Mouse (Mus musculus): ENCODE measurements around the gene Mpz. TPM values are rescaled to one million over a fixed set of nuclear protein-coding genes. Genes with fewer than 3 reads are reported as not detected.
"Not testable (repeated sequence)": the region's sequence is repeated elsewhere in the genome, so short reads cannot be mapped to it uniquely, and the experiment has no call there.

The Mpz gene
- polyA plus RNA-seq, 1 experiment from 2014 or later = 4.2 TPM

DNA sequence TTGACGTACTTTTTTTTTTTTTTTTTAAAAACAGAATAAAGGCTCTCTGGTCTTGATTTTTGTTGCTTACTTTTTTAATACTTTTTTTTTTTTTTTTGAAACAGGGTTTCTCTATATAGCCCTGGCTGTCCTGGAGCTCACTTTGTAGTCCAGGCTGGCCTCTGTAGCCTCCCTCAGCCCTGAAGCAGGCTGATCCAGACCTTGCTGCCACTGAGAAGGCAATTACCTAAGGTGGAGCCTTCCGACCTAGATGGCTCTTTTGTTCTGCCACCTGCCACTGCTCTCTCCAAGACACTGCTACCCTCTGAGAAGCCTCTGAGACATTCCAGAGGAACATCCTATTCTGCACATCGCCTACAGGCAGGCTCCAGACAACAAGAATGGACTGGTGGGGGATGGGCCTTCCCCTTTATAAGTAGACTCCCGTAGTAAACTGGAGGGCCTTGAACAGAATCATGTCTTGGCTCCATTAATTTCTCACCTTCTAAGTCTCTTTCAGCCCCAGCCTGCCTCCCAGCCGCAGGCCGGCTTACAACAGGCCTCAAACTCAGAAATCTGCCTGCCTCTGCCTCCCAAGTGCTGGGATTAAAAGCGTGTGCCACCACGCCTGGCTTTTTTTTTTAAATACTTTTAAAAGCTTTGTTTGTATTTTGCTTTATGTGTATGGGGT, 12.9 kb upstream of the Mpz start:
- H3K4me2 ChIP-seq; ATAC-seq (ENCODE audit: low FRiP score, low read depth); H3K27me3 ChIP-seq; H3K4me1 ChIP-seq (replicated peaks); H3K9me3 ChIP-seq; H3K9ac ChIP-seq; H3K4me3 ChIP-seq; H3K27ac ChIP-seq (replicated peaks): not testable (repeated sequence)
- 87% methylated on average over 8 of the region's 8 CpGs for WGBS
- peaks cover 77% of the 10 kb centered on the region for H3K36me3 ChIP-seq

DNA sequence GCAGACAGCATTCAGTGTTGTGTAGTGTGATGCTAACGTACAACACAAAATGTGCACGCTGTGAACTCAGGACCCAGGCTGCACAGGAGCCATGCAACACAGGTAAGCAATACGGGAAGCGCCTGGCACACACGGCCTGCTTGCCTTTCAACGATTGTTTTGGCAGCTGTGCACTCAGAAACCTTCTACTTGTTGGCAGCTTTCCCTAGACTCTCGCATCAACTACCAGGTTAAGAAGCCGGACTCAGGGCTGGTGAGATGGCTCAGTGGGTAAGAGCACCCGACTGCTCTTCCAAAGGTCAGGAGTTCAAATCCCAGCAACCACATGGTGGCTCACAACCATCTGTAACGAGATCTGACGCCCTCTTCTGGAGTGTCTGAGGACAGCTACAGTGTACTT, 7.5 kb upstream of the Mpz start:
- not testable (repeated sequence) for H3K4me2 ChIP-seq; H3K9me3 ChIP-seq; ATAC-seq (ENCODE audit: low FRiP score, low read depth); H3K4me1 ChIP-seq (replicated peaks); H3K27me3 ChIP-seq; H3K27ac ChIP-seq (replicated peaks); H3K9ac ChIP-seq; H3K4me3 ChIP-seq
- H3K36me3 ChIP-seq = peaks cover 51% of the 10 kb centered on the region
- WGBS = 84% methylated on average over 10 of the region's 11 CpGs

DNA sequence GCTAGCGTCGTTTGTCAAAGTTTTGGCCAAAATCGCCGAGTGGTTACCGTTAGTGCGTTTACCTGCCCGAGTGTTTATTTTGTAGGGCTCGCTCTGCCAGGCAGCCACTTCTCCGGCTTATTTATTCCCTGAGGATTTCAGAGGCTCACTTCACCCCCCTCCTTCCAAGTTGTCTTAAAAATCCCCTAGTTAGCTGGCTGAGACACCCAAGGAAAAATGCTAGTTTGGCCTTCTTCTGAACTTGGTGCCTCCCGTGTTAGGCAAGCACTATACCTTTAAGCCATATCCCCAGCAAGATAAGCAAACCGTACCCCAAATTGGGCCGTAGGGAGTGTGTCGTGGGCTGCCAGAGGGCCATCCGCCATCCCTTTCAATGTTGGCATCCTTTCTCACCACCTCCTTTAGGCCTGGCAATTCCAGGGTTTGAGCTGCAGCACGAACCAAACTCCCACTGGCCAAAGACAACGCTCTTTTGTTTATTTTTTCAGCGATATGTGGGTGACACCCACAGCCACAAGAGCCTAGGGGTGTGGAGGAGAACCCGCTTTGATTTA, 404 bp downstream of the Mpz start:
- Histone ChIP-seq H3K36me3 (no peaks in the 10 kb centered on the region), H3K4me1 (replicated peaks) (peaks cover 22% of the 10 kb centered on the region), H3K4me2 (peak overlapping the region; percentile 88), H3K9ac (peak overlapping the region; percentile 45), H3K4me3 (peak overlapping the region; percentile 77), H3K27ac (replicated peaks) (peak overlapping the region; percentile 83), H3K27me3 (no peaks in the 10 kb centered on the region), H3K9me3 (no peaks in the 10 kb centered on the region)
- ATAC-seq (ENCODE audit: low FRiP score, low read depth) = peak; percentile 56
- 5% methylated on average over 18 of the region's 18 CpGs for WGBS

DNA sequence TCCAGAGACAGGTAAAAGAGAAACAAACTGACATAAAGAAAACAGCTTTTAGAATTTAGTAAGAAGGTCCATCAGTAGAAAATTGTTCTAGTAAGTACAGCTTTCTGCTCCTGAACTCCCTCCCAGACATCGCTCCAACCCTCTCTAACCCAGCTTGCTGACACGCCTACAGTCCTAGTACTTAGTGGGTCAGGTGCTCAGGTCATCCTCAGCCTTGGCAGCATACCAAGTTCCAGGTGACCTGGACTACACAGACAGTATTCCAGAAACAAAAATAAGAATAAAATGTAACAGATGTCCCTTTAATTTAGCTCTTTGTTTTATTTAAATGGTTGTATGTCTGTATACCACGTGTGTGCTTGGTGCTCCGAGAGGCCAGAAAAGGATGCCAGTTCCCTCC, 1.5 kb downstream of the Mpz start:
- peaks cover 22% of the 10 kb centered on the region for H3K4me1 ChIP-seq (replicated peaks)
- 86% methylated on average over 4 of the region's 4 CpGs for WGBS
- no peaks in the 10 kb centered on the region; the same call in 1 of the 2 replicates for H3K27me3 ChIP-seq
- no peaks in the 10 kb centered on the region for H3K36me3 ChIP-seq
- H3K27ac ChIP-seq (replicated peaks) = no peak overlapping the region
- no peak overlapping the region for H3K4me2 ChIP-seq
- ATAC-seq (ENCODE audit: low FRiP score, low read depth) = no peak
- H3K9ac ChIP-seq = no peak overlapping the region
- H3K9me3 ChIP-seq = no peaks in the 10 kb centered on the region
- no peak overlapping the region for H3K4me3 ChIP-seq

DNA sequence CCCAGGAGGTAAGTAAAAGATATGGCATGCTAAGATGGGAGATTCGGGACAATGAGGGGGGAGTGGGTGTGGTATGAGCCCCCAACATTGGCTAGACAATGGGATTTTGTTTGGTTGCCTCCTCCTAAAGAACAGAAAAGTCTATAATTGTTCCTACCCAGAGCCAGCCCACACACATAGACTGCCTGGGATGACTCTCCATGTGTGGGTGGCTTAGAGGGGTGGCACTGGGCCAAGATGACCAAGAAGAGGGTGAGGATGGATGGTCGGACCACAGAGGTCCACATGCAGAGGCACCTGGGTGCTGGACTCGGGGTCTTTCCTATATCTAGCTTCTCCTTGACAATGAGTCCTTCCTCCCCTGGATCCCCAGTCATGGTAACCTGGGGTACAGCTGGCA, 6.1 kb downstream of the Mpz start:
- H3K9ac ChIP-seq = no peak overlapping the region
- ATAC-seq (ENCODE audit: low FRiP score, low read depth) = no peak
- no peak overlapping the region for H3K4me2 ChIP-seq
- no peak overlapping the region for H3K27ac ChIP-seq (replicated peaks)
- no peak overlapping the region for H3K4me3 ChIP-seq
- H3K27me3 ChIP-seq = peaks cover 27% of the 10 kb centered on the region
- whole genome bisulfite sequencing = 70% methylated on average over 3 of the region's 3 CpGs
- peaks cover 5% of the 10 kb centered on the region; the same call in 1 of the 2 replicates for H3K4me1 ChIP-seq (replicated peaks)
- H3K9me3 ChIP-seq = no peaks in the 10 kb centered on the region
- H3K36me3 ChIP-seq = no peaks in the 10 kb centered on the region

DNA sequence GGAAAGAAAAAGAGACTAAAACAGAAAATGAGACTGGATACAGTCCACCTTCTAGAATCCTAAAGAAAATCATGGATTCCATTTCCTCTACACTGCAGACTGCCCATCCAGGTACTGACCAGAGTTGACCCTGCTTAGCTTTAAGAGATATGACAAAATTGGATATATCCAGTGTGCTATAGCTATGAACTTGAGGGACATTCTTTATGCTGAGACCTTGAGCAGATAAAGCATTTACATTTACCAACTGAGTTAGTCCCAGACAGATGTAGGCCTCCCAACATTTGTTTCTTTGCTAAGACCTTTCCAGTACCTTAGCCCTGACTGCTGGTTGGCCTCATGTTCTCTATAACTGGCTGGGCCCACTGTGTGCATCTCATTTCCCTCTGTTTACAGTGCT, 7.5 kb downstream of the Mpz start:
- Histone ChIP-seq H3K36me3 (no peaks in the 10 kb centered on the region), H3K9me3 (no peaks in the 10 kb centered on the region), H3K9ac (no peak overlapping the region), H3K4me2 (no peak overlapping the region), H3K27me3 (peaks cover 28% of the 10 kb centered on the region), H3K27ac (replicated peaks) (no peak overlapping the region), H3K4me1 (replicated peaks) (peaks cover 5% of the 10 kb centered on the region; the same call in 1 of the 2 replicates), H3K4me3 (no peak overlapping the region)
- ATAC-seq (ENCODE audit: low FRiP score, low read depth) = no peak

DNA sequence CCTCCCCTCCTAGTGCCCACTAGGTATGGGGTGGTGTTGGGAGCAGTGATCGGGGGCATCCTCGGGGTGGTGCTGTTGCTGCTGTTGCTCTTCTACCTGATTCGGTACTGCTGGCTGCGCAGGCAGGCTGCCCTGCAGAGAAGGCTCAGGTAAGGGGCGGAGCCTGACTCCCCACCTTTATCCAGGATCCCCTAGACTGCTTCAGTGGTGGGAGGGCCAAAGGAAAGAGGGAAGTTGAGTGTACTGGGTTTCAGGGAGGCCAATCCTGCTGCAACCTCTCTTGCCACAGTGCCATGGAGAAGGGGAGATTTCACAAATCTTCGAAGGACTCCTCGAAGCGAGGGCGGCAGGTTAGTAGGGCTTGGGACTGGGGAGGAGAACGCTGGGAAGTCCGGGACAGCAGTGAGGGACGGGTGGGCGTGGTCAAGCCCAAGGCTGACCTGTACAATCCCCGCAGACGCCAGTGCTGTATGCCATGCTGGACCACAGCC, 9.0 kb downstream of the Mpz start:
- Histone ChIP-seq H3K9me3 (no peaks in the 10 kb centered on the region), H3K36me3 (no peaks in the 10 kb centered on the region), H3K4me1 (replicated peaks) (peaks cover 5% of the 10 kb centered on the region; the same call in 1 of the 2 replicates), H3K4me3 (peak overlapping the region; percentile 19), H3K27me3 (peaks cover 30% of the 10 kb centered on the region), H3K9ac (no peak overlapping the region), H3K4me2 (peak overlapping the region; percentile 46), H3K27ac (replicated peaks) (no peak overlapping the region)
- 3% methylated on average over 15 of the region's 15 CpGs for WGBS
- ATAC-seq (ENCODE audit: low FRiP score, low read depth) = no peak

DNA sequence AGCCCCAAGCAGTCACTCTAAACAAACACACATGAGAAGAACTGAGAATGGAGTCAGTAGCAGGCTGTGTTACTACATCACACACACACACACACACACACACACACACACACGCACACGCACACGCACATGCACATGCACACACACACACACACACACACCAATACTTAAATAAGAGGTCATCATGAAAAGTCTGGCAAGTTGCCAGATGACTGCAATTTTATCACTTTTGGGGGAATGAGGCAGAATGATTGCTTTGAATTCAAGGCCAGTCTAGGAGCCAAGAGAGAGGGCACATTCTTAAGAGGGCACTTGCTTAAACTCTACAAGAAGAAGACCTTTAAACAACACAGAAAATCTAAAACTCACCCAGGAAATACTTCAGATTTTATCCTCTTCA, 12.0 kb downstream of the Mpz start:
- Histone ChIP-seq H3K36me3 (no peaks in the 10 kb centered on the region), H3K9ac (no peak overlapping the region), H3K9me3 (no peaks in the 10 kb centered on the region), H3K4me1 (replicated peaks) (peaks cover 5% of the 10 kb centered on the region; the same call in 1 of the 2 replicates), H3K27me3 (peaks cover 30% of the 10 kb centered on the region), H3K4me2 (no peak overlapping the region), H3K27ac (replicated peaks) (no peak overlapping the region), H3K4me3 (no peak overlapping the region)
- ATAC-seq (ENCODE audit: low FRiP score, low read depth) = no peak
- 94% methylated on average over 3 of the region's 3 CpGs for WGBS

DNA sequence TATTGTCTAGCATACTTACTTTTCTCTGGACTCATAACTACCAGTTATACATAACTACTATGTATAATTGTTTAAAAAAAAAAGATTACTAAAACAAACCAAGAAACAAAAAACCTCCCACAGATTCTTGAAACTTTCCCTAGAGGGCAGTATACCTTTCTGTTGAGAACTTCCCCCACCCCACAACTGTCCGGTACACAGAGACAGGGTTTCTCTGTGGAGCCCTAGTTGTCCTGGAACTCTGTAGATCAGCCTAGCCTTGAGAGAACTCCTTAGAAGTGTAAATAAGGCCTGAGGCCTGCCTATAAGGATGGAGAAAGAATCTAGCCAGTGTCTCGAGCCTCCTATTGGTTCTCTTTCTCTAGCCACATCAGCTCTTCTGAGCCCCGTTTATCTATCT, 13.7 kb downstream of the Mpz start:
- no peaks in the 10 kb centered on the region for H3K9me3 ChIP-seq
- H3K27ac ChIP-seq (replicated peaks) = no peak overlapping the region
- H3K4me2 ChIP-seq = no peak overlapping the region
- WGBS = 32% methylated on average over 3 of the region's 3 CpGs
- H3K9ac ChIP-seq = no peak overlapping the region
- peaks cover 5% of the 10 kb centered on the region; the same call in 1 of the 2 replicates for H3K4me1 ChIP-seq (replicated peaks)
- ATAC-seq (ENCODE audit: low FRiP score, low read depth) = no peak
- H3K36me3 ChIP-seq = no peaks in the 10 kb centered on the region
- no peak overlapping the region for H3K4me3 ChIP-seq
- peaks cover 15% of the 10 kb centered on the region for H3K27me3 ChIP-seq

DNA sequence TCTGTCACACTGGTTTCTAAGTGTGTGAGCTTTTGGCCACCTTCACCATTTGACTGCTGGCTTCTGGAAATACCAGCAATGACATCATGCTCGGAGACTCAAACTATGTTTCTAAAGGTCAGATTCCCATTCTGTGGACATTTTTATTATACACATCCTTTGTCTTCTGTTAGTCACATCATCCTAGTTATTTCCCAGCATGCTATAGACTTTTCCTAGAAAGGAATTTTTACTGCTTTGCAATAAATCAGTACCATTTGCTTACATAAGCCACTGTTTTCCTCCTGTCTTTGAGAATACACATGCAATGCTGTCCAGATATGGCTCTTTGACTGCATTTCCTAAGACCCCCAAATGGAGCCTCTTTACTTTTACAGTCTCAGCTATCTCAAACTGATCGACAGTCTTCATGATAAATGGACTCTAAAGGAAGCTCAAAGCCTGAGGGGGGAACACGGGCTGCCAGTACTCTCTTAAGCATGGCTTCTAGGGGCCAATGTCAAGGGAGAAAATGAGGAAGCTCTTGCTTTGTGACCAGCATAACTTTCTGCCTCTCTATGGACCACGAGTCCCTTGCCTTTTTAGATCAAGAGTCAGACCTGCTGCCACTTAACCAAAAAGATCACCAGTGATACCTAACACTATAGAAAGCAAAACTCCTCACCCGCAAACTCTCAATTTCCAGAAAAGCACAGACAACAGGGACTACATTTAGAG, 15.3 kb downstream of the Mpz start:
- ATAC-seq (ENCODE audit: low FRiP score, low read depth) = no peak
- H3K9ac ChIP-seq = no peak overlapping the region
- no peaks in the 10 kb centered on the region for H3K4me1 ChIP-seq (replicated peaks)

DNA sequence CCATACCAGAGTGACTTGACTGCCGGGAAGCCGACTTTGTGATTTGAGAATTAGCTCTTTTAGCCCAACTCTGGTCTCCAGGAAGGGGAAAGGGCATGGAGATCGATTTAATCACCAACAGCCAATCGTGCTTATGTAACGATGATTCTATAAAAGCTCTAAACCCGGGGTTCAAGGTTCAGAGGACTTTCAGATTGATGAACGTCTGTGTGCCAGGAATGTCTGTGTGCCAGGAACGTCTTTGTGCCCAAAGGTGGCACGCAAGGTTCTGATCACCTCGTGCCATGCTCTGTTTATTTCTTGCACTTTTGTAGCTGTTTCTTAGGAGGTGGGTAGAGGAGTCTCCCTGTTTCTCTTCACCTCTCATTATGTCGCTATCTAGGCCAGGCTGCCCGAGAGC, 18.4 kb downstream of the Mpz start:
- no peak for ATAC-seq (ENCODE audit: low FRiP score, low read depth)
- no peak overlapping the region for H3K27ac ChIP-seq (replicated peaks)
- H3K9ac ChIP-seq = no peak overlapping the region
- H3K27me3 ChIP-seq = no peaks in the 10 kb centered on the region
- no peaks in the 10 kb centered on the region for H3K4me1 ChIP-seq (replicated peaks)
- H3K36me3 ChIP-seq = no peaks in the 10 kb centered on the region
- no peak overlapping the region for H3K4me3 ChIP-seq
- no peaks in the 10 kb centered on the region for H3K9me3 ChIP-seq
- WGBS = 89% methylated on average over 12 of the region's 12 CpGs
- H3K4me2 ChIP-seq = no peak overlapping the region

More for the DNA sequence above, 15.3 kb downstream of the Mpz start:
- Histone ChIP-seq H3K4me3 (no peak overlapping the region), H3K36me3 (no peaks in the 10 kb centered on the region), H3K27ac (replicated peaks) (no peak overlapping the region), H3K27me3 (0 out of 2 replicates have a peak, but pooled peaks cover 3% of the 10 kb centered on the region), H3K9me3 (no peaks in the 10 kb centered on the region), H3K4me2 (no peak overlapping the region)
- 84% methylated on average over 5 of the region's 5 CpGs for WGBS

DNA sequence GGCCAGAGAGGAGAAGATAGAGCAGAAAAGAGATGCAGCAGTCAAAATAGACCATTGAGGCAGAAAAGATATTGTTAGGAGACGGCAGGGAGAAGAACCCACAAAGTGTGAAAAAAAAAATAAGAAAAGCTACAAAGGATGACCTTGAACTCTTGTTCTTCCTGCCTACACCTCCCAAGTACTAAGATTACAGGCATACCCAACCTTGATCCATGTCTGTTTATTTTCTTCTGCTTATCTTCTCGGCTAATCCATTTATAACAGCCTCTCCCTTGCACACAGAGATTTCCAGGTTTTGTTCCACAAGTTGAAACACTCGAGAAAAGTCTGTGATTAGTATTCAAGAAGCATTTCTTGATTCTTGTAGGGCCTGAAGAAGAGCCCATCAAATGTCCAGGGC, 19.4 kb downstream of the Mpz start:
- H3K9me3 ChIP-seq = no peaks in the 10 kb centered on the region
- H3K9ac ChIP-seq = no peak overlapping the region
- H3K36me3 ChIP-seq = no peaks in the 10 kb centered on the region
- no peak for ATAC-seq (ENCODE audit: low FRiP score, low read depth)
- H3K27me3 ChIP-seq = no peaks in the 10 kb centered on the region
- H3K4me2 ChIP-seq = no peak overlapping the region
- H3K4me3 ChIP-seq = no peak overlapping the region
- WGBS = 71% methylated on average over 3 of the region's 3 CpGs
- no peak overlapping the region for H3K27ac ChIP-seq (replicated peaks)
- H3K4me1 ChIP-seq (replicated peaks) = no peaks in the 10 kb centered on the region
